Mouse (Mus musculus): Measurements from ENCODE around the gene Acap2. TPM values are rescaled to one million over a fixed set of nuclear protein-coding genes. Genes with fewer than 3 reads are reported as not detected.

Gene Acap2
- total RNA-seq, 2 experiments from 2014 or later = 39.0 to 39.1 TPM

- peak; percentile 97 for DNase-seq
These were observed 119.8 kb downstream of the Acap2 start, which contains the start of gene Xxylt1 for GRCm38 (mm10) chr16:31081125-31081664. Gene Xxylt1, minus strand, starts transcription at chr16:31081432.

GRCm38 (mm10) chr16:31080573-31081051 is 120.4 kb downstream of the Acap2 start:
- peak; percentile 76 for DNase-seq

GRCm38 (mm10) chr16:31077396-31077795 is 123.6 kb downstream of the Acap2 start:
- DNase-seq = no peak

DNA sequence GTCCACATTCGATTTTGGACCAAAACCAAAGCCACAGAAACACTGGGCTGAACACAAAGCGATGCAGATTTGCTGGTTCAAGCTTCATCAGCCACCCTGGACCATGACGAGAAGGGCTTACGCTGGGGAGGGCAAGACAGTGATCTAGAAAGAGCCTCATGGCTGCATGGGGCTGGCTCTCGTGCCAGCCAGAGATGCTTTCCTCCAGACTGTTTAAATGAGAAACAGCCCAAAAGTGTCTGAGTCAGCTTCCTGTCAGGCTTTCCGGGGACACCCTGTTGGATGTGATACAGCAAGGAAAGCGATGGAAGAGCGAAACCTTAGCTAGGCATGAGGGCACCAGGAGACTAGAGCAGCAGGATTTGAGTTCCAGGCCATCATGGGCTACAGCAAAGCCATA is 124.6 kb downstream of the Acap2 start:
- no peak for DNase-seq

DNA sequence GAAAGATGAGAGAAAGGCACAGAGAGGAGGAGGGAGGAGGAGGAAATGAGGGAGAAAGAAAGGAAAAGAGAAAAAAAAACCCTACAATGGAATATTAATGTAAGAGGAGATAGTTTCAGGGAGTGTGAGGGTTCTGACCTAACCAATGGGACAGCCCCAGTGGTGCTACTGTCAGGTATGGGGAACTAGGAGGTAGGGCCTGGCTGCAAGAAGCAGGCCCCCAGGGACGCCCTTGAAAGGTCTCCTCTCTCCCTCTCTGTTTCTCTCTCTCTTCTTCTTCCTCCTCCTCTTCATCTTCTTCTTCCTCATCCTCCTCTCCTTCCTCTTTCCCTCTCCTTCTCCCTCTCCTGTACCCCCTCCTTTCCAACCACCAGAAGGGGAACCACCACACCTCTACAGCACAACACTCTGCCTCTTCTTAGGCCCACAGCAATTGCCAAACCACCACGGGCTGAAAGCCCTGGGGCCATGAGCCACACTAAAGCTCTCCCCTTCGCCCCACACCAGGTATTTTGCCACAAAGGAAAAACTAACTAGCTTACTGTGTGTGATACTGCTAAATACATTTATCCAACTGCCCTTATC is 126.6 kb downstream of the Acap2 start:
- no peak for DNase-seq

- no peak for DNase-seq
These were observed 129.3 kb downstream of the Acap2 start for GRCm38 (mm10) chr16:31071731-31072130.

DNA sequence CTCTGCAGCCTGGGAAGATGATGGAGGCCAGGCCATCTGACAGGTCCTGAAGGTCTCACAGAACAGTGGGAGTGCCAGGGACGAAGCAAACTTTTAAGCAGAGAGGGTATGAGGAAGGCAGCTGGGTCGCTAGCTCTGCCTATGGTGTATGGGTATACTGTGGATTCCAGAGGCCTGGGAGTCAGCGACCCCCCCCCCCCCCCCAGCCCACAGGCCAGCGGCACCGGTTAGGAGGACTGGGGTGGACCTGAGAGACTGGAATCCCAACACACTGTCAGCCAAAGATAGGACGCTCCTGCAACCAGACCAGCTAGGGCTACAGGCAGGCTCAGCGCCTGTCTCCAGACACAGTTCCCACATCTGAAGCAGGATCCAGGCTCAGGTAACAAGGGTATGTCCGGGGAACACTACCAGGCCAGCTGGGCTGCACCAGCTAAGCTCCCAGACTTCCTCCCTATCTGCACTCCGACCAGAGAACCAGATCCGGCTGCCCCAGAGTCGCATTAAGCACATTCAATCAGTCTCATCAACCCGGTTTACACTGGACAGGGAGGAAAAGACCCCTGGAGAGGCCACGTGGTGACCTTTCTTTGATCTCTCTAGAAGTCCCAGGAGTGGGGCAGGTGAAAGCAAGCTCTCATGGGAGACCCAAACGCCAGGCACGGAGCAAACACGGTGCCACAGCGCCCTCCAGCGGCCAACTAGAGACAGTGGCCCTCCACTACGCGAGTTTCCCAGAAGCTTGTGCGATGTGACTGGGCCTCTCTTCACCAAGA is 130.5 kb downstream of the Acap2 start:
- DNase-seq = peak; percentile 92

GRCm38 (mm10) chr16:31069211-31070166 is 131.6 kb downstream of the Acap2 start:
- DNase-seq = no peak

DNA sequence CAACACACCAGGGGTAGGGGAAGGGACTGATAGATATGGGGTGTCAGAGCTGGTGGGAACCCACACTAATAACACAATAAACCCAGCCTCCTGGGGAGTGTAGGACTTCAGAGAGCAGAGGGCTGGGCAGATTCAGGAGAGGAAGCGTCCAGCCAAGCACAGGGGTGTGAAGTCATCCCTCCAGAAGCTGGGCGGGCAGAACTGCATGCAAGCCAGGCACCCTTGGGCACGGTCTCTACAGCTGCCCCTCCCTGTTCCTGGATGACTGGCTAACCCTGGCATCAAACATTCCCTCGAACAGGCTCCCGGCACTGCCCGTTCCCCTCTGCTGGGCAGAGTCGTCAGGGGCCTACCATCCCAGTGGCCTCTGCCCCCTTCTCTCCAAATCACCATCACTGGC is 132.8 kb downstream of the Acap2 start:
- DNase-seq = no peak

DNA sequence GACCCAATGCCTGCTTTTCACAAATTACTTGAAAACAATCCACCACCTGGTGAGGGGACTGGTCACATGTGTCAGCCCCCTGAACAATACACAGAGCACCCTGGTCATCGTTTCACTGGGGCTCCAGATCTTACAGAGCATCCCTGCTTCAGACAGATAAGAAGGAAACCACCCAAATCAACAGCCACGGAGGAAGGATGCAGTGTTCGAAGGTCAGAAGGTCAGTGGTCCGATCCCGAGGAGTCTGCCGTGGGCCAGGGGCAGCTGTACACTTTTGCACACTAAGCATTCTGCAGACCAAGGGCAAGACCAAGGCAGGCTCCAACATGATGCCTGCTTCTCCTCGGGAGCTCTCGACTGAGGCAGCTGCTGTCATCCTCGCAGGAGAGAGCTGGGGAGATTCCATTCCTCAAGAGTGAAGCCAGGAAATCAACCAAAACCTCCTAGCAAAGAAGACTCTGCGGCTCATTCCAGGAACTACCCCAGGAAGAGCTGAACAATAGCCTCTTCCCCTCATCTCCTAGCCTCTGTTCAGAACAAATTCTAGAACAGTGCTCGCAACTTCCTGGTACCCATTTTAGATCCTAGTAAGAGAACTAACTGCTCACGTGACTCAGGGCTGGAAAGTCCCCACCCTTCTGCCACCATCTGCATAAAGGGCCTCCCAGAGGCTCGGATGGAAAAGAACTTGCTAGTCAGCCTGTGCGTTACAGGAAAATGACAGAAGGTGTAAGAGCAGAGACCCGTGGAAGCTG is 134.5 kb downstream of the Acap2 start:
- no peak for DNase-seq

DNA sequence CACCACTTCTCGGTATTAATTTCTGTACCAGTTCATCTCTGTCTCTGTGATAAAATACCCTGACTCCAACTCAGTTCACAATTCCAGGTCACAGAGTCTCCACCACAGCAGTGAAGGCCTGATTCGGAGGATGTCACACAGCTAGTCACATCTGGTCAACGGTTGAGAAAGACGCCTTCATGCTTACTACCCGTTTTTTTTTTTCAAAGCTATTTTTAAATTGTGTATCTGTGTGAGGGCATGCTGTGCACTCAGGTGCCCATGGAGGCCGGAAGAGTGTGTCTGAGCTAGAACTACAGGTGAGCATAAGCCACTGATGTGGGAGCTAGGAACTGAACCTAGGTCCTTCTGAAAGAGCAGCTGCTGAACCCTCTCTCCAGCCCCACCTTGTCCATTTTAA is 136.3 kb downstream of the Acap2 start:
- DNase-seq = no peak

DNA sequence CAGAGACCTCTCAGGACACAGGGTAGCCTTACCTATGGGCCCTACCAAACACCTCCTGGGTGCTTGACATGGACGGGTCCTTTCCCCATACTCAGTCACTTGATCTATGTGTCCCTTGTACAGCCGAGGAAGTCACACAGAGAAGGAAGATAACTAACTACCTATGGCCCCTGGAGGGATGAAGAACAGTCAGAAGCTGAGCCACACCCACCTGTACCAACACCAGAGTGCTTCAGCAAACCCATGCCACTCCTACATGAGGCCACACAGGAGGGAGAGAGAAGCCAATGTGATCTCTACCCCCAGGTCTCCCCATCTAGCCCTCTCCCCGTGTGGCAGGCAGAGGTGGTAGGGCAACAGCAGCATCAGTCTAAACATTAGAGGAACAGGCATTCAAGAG is 138.1 kb downstream of the Acap2 start:
- no peak for DNase-seq

DNA sequence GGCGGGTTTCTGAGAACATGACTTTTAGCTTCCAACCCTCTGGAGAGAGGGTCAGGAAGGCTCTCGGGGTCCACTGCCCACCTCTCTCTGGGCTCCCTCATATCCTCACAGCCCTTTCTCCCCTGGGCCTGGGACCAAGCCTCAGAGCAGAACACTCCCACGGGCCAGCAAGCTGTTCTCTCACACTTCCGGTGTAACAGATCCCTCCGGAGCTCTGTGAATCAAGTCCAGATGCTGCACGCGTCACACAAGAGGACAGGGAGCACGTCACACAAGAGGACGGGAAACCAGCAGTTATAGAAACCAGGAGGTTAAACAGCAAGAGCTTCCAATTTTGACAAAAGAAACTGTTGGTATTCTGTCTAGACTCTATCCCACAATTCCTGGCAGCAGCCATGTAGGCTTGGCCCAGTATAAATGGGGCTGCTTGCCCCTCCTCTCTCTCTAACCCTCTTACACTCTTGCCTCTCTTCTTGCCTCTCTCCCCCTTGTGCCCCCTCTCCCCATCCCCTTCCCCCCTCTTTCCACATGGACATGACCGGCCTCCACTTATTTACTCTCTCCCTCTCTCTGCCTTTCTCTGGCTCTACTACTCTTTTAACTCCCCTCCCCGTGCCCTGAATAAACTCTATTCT is 139.7 kb downstream of the Acap2 start:
- DNase-seq = no peak

DNA sequence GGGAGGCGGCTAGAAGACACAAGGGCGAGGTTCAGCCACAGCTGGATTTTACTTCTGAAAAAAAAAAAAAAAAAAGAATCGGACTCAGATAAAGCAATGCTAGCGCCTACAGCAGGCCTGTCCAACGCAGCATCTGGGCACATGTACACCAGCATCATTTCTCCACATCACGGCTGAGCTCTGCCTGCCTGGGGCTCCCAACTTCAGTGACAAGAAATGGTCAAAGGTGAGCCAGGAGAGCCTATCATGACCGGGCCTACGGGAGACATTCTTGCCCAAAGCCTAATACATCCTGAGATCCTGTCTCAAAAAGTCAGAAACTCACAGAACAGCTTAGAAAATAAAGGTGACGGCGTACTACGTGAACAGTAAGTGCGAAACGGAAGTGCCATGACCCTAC is 140.3 kb downstream of the Acap2 start:
- DNase-seq = no peak

GRCm38 (mm10) chr16:31060226-31060625 is 140.8 kb downstream of the Acap2 start:
- no peak for DNase-seq

DNA sequence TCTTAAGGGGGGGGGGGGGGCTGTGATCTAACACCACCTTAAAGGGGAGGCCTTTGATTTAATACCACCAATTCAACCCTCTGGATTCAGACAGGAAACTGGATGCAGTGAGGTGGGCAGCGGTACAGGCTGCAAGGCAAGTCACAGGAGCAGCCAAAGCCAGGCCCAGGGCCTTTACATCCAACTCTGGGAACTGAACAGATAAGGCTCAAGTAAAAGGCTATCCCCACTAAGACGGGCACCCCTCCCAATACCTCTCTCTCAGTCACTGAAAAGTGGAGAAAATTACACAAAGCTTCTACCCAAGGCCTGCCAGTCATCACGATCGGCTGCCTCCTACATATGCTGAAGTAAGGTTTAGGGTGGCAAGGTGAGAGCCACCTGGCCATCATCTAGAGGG is 141.3 kb downstream of the Acap2 start:
- no peak for DNase-seq

DNA sequence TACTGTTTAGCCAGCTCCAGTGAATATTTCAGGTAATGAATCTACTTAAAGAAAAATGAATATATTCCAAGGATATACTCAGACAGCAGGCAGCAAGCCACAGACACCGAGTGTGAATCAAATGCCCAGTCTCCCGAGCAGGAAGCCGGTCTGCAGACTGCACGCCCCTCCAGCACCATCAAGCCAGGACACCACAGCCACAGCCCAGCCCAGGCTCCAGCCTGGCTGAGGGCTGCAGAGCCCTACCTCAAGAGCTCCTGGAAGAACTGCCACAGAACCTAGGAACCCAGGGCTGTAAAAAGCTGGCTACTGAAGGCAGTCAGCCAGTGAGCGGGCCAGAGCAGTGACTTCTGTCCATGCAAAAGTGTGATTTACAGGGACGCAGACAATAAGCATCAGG is 148.2 kb downstream of the Acap2 start:
- no peak for DNase-seq

GRCm38 (mm10) chr16:31052177-31052726 is 148.8 kb downstream of the Acap2 start:
- no peak for DNase-seq

- no peak for DNase-seq
These were observed 150.3 kb downstream of the Acap2 start for GRCm38 (mm10) chr16:31050701-31051100.

DNA sequence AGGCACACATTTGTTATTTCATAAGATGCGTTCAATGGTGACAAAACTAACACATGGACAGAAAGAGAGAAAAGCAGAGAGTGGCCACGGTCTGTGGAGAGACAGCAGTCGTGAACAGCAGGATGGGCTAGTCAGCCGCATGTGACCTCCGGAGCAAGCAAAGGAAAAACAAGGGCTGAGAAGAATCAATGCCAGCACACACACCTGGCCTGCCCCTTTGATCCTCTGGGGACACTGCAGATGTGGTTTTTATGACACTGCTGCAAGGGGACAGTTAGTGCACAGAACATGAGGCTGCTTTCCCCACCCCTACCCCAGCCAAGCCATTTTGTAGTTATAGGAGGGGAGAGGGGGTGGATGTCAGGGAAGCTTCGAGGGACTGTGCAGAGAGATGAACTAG is 152.9 kb downstream of the Acap2 start:
- DNase-seq = no peak

Measured in adrenal gland, postnatal 10 days (tissue).